12 mouse cellular contexts compared by ENCODE assay signal in genomic region chr10:83106152-83106746, GRCm38 (mm10).
DNase-seq lines count a peak whose midpoint lies in the region; ATAC-seq lines count a peak whose summit lies in the region.
"Had no signal": no experiment of that assay in that cellular context is flagged by ENCODE, and none has a peak within 500 bp of the region (broad histone marks: within the 10 kb centered on the region; RNA-seq: fewer than 3 reads in every experiment).

No protein-coding gene starts in this region.

- H3K4me3 ChIP-seq in heart, embryonic 14.5 days (ENCODE audit: control insufficient read depth in 1 of 2, insufficient read depth in 1 of 2, low read depth in 1 of 2, low read length in 2 of 2): no peak overlapping the region
- H3K4me3 ChIP-seq in hindbrain, embryonic 10.5 days: no peak overlapping the region

- no peaks in the 10 kb centered on the region for H3K9me3 ChIP-seq in heart, embryonic 14.5 days (ENCODE audit: control insufficient read depth, low read length)
- no peaks in the 10 kb centered on the region for H3K9me3 ChIP-seq in hindbrain, embryonic 10.5 days

- DNase-seq in heart, postnatal 25 days (ENCODE audit: low spot score): no peak
- no peak for DNase-seq in hindbrain, embryonic 10.5 days (ENCODE audit: low spot score)
- DNase-seq in left cerebral cortex, postnatal 36 days (ENCODE audit: low spot score in 2 of 2): peak; percentile 64 to 65
- DNase-seq in right cerebral cortex, postnatal 10 days (ENCODE audit: low spot score in 2 of 2): peak; percentile 85 to 90
- no peak for DNase-seq in testis, postnatal 10 days (ENCODE audit: low spot score)
- no peak for DNase-seq in heart, postnatal 10 days
- DNase-seq: embryo, embryonic 11 days; kidney, adult 11 months; spleen, adult 18-20 months had no signal

- intact Hi-C loops in heart, postnatal 25 days (cut with DNase I): no loop called here
- intact Hi-C loops in left cerebral cortex, postnatal 36 days (cut with DNase I): loop anchor here (5.0 kb wide), 1 partner anchor 76 kb away; no protein-coding TSS in a partner anchor
- intact Hi-C loops in heart, postnatal 10 days (cut with DNase I): no loop called here

- 56% methylated on average over 7 of the region's 7 CpGs for WGBS in heart, embryonic 14.5 days
- WGBS in hindbrain, embryonic 10.5 days: 37% methylated on average over 7 of the region's 7 CpGs

- ATAC-seq in heart, embryonic 14.5 days (ENCODE audit: insufficient number of reproducible peaks, insufficient read depth, low FRiP score, low read depth): no peak
- no peak for ATAC-seq in inflammation-experienced regulatory T-cells, adult 6 months

- H3K4me2 ChIP-seq in heart, embryonic 14.5 days (ENCODE audit: low read length): no peak overlapping the region
- H3K4me2 ChIP-seq: liver, embryonic 11.5 days had no signal

- no peaks in the 10 kb centered on the region for H3K36me3 ChIP-seq in heart, embryonic 14.5 days (ENCODE audit: control insufficient read depth, insufficient read depth, low read length)
- no peaks in the 10 kb centered on the region for H3K36me3 ChIP-seq in hindbrain, embryonic 10.5 days

- peaks cover 29 to 30% of the 10 kb centered on the region in 2 experiments for H3K4me1 ChIP-seq in heart, embryonic 14.5 days (ENCODE audit: control insufficient read depth in 2 of 2, insufficient read depth in 2 of 2, low read length in 2 of 2)
- peaks cover 81% of the 10 kb centered on the region for H3K4me1 ChIP-seq in hindbrain, embryonic 10.5 days (replicated peaks)

- no peaks in the 10 kb centered on the region for H3K27me3 ChIP-seq in heart, embryonic 14.5 days (ENCODE audit: control insufficient read depth, insufficient read depth, low read length)
- peaks cover 21% of the 10 kb centered on the region for H3K27me3 ChIP-seq in hindbrain, embryonic 10.5 days (ENCODE audit: insufficient read depth, poor library complexity, severe bottlenecking)

- H3K27ac ChIP-seq in heart, embryonic 14.5 days (replicated peaks in 1 of 2; ENCODE audit: control insufficient read depth in 1 of 2, insufficient read depth in 1 of 2, low read depth in 2 of 2, low read length in 2 of 2): no peak overlapping the region
- H3K27ac ChIP-seq in hindbrain, embryonic 10.5 days: peak overlapping the region; percentile 45; the same call in 1 of the 2 replicates

- 0 out of 2 replicates have a peak overlapping the region, but pooled peaks have one; percentile 21 for H3K9ac ChIP-seq in heart, embryonic 14.5 days (ENCODE audit: low read length)

Comparison
In these comparisons a context has a peak if more than half of its experiments do, and no peak if none do; other contexts are left out.
1. DNase-seq: peak in left cerebral cortex, postnatal 36 days (2 of 2) and right cerebral cortex, postnatal 10 days (2 of 2); none in heart, postnatal 25 days (single experiment), hindbrain, embryonic 10.5 days (single experiment), testis, postnatal 10 days (single experiment) and heart, postnatal 10 days (0 of 2).